Mouse (Mus musculus): ENCODE data around the gene Atoh7. TPM values are rescaled to one million over a fixed set of nuclear protein-coding genes. Genes with fewer than 3 reads are reported as not detected.

Atoh7 gene
- polyA plus RNA-seq, 1 experiment from 2014 or later, result 1.1 TPM

DNA sequence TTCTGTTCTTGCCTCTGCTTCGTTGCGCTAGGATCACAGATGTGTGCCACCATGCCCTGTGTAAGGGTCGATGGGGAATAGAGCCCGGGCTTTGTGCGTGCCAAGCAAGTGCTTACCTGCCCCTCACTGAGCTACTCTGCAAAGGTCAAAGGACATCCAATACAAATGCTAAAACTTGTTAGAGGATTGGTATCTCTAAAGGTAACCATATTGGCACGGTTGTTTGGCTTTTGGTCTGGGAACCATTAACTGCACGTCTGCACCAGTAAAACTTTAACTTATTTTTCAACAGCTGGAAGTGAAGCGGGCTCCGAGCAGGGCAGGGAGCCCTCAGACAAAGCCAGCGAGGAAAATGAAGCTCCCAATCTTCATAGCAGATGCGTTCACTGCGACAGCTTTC, 38.2 kb upstream of the Atoh7 start:
- no peak for ATAC-seq (replicated peaks; ENCODE audit: low FRiP score)
- no peak overlapping the region for H3K4me3 ChIP-seq (ENCODE audit: low read depth, low read length)
- no peak overlapping the region for H3K4me2 ChIP-seq (ENCODE audit: low read depth, low read length, severe bottlenecking)
- H3K27ac ChIP-seq (ENCODE audit: low read depth, low read length), result no peak overlapping the region
- H3K4me1 ChIP-seq (replicated peaks; ENCODE audit: control insufficient read depth, insufficient read depth, low read length), result no peaks in the 10 kb centered on the region
- H3K9me3 ChIP-seq (ENCODE audit: control insufficient read depth, low read length), result no peaks in the 10 kb centered on the region
- H3K27me3 ChIP-seq (ENCODE audit: control insufficient read depth, insufficient read depth, low read length), result no peaks in the 10 kb centered on the region
- H3K9ac ChIP-seq (ENCODE audit: low read length), result no peak overlapping the region
- 78% methylated on average over 12 of the region's 12 CpGs for WGBS
- H3K36me3 ChIP-seq (ENCODE audit: control insufficient read depth, insufficient read depth, low read length), result no peaks in the 10 kb centered on the region
- no peak for DNase-seq (ENCODE audit: low spot score)

DNA sequence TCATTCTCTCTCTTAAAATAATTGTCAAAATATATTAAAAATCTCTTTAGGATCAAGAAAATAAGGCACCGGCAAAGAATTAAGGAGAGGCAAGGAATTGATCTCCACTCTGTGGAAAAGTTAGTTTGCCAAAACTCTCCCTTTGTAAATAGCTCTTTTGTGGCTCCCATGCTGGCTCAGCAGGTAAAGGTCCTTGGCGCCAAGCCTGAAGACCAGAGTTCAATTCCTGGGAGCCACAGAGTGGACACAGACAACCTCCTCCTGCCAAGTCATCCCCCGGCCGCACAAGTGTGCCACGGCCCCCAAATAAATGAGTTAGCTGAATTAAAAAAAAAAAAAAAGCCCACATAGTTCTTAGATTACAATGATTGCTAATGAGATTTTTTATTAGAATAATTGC, 36.8 kb upstream of the Atoh7 start:
- Histone ChIP-seq H3K4me3 (ENCODE audit: low read depth, low read length) (no peak overlapping the region), H3K4me2 (ENCODE audit: low read depth, low read length, severe bottlenecking) (no peak overlapping the region), H3K27me3 (ENCODE audit: control insufficient read depth, insufficient read depth, low read length) (no peaks in the 10 kb centered on the region), H3K9me3 (ENCODE audit: control insufficient read depth, low read length) (no peaks in the 10 kb centered on the region), H3K9ac (ENCODE audit: low read length) (no peak overlapping the region), H3K36me3 (ENCODE audit: control insufficient read depth, insufficient read depth, low read length) (no peaks in the 10 kb centered on the region), H3K27ac (ENCODE audit: low read depth, low read length) (no peak overlapping the region), H3K4me1 (replicated peaks; ENCODE audit: control insufficient read depth, insufficient read depth, low read length) (no peaks in the 10 kb centered on the region)
- ATAC-seq (replicated peaks; ENCODE audit: low FRiP score), result no peak
- DNase-seq (ENCODE audit: low spot score), result no peak
- 95% methylated on average over 5 of the region's 5 CpGs for WGBS

DNA sequence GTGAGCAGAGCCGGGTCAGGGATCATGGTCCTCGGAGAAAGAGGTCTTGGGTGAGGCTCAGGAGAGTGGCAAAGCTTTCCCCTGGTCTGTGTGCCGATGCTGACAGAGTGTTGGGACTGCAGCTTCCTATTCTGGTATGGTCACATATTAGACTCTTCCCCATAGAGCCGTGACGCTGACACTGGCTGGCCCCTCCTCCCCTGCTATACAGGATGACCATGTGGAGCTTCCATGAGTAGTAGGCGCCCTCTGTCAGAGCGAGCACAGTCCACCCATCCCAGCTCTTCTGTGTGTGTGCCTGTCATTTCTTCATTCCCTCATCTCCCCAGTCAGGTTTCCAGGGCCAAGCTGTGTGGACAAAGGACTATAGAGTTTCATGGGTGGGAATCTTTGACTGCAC, 36.1 kb upstream of the Atoh7 start:
- ATAC-seq (replicated peaks; ENCODE audit: low FRiP score), result no peak
- DNase-seq (ENCODE audit: low spot score), result no peak
- Histone ChIP-seq H3K4me1 (replicated peaks; ENCODE audit: control insufficient read depth, insufficient read depth, low read length) (no peaks in the 10 kb centered on the region), H3K9ac (ENCODE audit: low read length) (no peak overlapping the region), H3K4me2 (ENCODE audit: low read depth, low read length, severe bottlenecking) (no peak overlapping the region), H3K4me3 (ENCODE audit: low read depth, low read length) (no peak overlapping the region), H3K27ac (ENCODE audit: low read depth, low read length) (no peak overlapping the region), H3K27me3 (ENCODE audit: control insufficient read depth, insufficient read depth, low read length) (no peaks in the 10 kb centered on the region), H3K9me3 (ENCODE audit: control insufficient read depth, low read length) (no peaks in the 10 kb centered on the region), H3K36me3 (ENCODE audit: control insufficient read depth, insufficient read depth, low read length) (no peaks in the 10 kb centered on the region)
- 82% methylated on average over 7 of the region's 7 CpGs for WGBS

DNA sequence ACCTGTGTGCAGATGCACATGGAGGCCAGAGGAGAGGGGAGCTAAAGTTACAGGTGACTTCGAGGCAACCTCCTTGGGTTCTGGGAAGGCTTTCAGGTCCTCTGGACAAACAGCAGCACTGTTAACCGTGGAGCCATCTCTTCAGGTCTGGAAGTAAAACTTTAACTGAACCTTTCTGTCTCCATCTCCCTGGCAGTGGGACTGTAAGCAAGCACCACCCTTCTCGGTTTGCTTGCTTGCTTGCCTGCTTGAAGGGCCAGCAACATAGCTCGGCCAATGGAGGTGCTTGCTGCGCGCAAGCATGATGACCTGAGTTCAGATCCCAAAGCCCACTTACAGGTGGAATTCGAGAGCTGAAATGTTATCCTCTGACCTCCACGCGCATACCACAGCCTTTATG, 34.9 kb upstream of the Atoh7 start:
- no peaks in the 10 kb centered on the region for H3K4me1 ChIP-seq (replicated peaks; ENCODE audit: control insufficient read depth, insufficient read depth, low read length)
- ATAC-seq (replicated peaks; ENCODE audit: low FRiP score), result no peak
- no peaks in the 10 kb centered on the region for H3K27me3 ChIP-seq (ENCODE audit: control insufficient read depth, insufficient read depth, low read length)
- no peak for DNase-seq (ENCODE audit: low spot score)
- no peaks in the 10 kb centered on the region for H3K9me3 ChIP-seq (ENCODE audit: control insufficient read depth, low read length)
- no peak overlapping the region for H3K27ac ChIP-seq (ENCODE audit: low read depth, low read length)
- no peaks in the 10 kb centered on the region for H3K36me3 ChIP-seq (ENCODE audit: control insufficient read depth, insufficient read depth, low read length)
- no peak overlapping the region for H3K9ac ChIP-seq (ENCODE audit: low read length)
- H3K4me3 ChIP-seq (ENCODE audit: low read depth, low read length), result no peak overlapping the region
- H3K4me2 ChIP-seq (ENCODE audit: low read depth, low read length, severe bottlenecking), result no peak overlapping the region
- 89% methylated on average over 9 of the region's 9 CpGs for WGBS

DNA sequence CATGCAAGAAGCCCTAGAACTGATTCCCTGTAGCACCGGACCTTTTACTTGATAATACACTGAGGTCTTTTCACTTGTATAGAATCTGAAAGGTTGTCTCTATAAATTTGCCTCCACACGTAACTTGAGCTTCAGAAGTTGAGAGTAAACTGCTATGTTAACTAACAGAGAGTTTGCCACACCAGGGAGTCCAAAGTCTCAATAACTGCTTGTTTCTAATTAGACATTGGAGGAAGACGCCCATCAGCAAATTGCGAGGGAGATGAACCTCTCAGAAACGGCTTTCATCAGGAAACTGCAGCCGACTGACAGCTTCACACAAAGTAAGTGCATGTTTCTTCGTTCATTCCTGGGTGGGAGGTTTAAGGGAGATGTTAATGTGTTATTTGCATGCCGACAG, 33.9 kb upstream of the Atoh7 start:
- Histone ChIP-seq H3K4me1 (replicated peaks; ENCODE audit: control insufficient read depth, insufficient read depth, low read length) (no peaks in the 10 kb centered on the region), H3K4me3 (ENCODE audit: low read depth, low read length) (no peak overlapping the region), H3K27me3 (ENCODE audit: control insufficient read depth, insufficient read depth, low read length) (no peaks in the 10 kb centered on the region), H3K27ac (ENCODE audit: low read depth, low read length) (no peak overlapping the region), H3K9me3 (ENCODE audit: control insufficient read depth, low read length) (no peaks in the 10 kb centered on the region), H3K36me3 (ENCODE audit: control insufficient read depth, insufficient read depth, low read length) (no peaks in the 10 kb centered on the region), H3K4me2 (ENCODE audit: low read depth, low read length, severe bottlenecking) (no peak overlapping the region), H3K9ac (ENCODE audit: low read length) (no peak overlapping the region)
- no peak for DNase-seq (ENCODE audit: low spot score)
- no peak for ATAC-seq (replicated peaks; ENCODE audit: low FRiP score)
- 56% methylated on average over 8 of the region's 8 CpGs for WGBS

DNA sequence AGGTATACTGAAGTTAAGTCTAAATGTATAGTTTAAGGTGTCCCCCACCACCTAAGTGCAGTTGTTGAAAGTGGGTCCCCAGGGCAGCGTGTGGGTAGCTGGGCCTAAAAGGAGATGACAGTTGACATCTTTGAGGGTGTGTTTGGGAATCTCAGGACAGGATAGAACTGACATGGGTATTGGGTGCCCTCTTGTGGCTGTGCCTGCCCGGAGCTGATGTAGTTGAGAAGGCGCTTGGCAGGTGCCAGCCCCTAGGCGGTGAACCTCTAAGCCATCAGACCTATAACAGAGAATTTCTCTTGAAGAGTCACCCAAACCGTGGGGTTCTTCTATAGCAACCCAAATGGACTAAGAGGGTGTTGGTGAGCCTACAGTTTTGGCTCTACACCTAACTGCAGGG, 33.5 kb upstream of the Atoh7 start:
- no peaks in the 10 kb centered on the region for H3K36me3 ChIP-seq (ENCODE audit: control insufficient read depth, insufficient read depth, low read length)
- ATAC-seq (replicated peaks; ENCODE audit: low FRiP score) (peak; percentile 79), DNase-seq (ENCODE audit: low spot score) (peak; percentile 87)
- H3K4me2 ChIP-seq (ENCODE audit: low read depth, low read length, severe bottlenecking), result no peak overlapping the region
- no peaks in the 10 kb centered on the region for H3K9me3 ChIP-seq (ENCODE audit: control insufficient read depth, low read length)
- no peaks in the 10 kb centered on the region for H3K27me3 ChIP-seq (ENCODE audit: control insufficient read depth, insufficient read depth, low read length)
- no peaks in the 10 kb centered on the region for H3K4me1 ChIP-seq (replicated peaks; ENCODE audit: control insufficient read depth, insufficient read depth, low read length)
- H3K9ac ChIP-seq (ENCODE audit: low read length), result no peak overlapping the region
- no peak overlapping the region for H3K27ac ChIP-seq (ENCODE audit: low read depth, low read length)
- H3K4me3 ChIP-seq (ENCODE audit: low read depth, low read length), result no peak overlapping the region
- 1% methylated on average over 5 of the region's 5 CpGs for WGBS

DNA sequence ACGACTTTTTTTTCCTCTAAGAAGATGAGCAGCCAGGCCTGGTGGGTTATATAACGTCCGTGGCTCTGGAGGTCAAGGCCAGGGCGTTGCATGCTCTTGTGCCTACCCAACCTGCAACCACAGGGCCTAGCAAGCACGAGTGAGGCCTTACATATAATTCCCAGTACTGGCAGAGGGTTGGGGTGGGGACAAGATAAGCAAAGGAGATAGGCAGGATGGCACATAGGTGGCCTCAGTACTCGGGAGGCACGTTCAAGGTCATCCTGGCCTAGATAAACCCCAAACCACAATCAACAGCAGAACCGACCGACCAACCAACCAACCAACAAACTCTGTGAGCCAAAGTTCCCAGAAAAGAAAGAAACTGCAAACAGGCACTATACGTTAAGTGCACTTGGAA, 13.1 kb upstream of the Atoh7 start:
- no peak overlapping the region for H3K4me3 ChIP-seq (ENCODE audit: low read depth, low read length)
- H3K9ac ChIP-seq (ENCODE audit: low read length), result no peak overlapping the region
- no peak for DNase-seq (ENCODE audit: low spot score)
- H3K4me1 ChIP-seq (replicated peaks; ENCODE audit: control insufficient read depth, insufficient read depth, low read length), result peaks cover 3% of the 10 kb centered on the region; the same call in 1 of the 2 replicates
- no peaks in the 10 kb centered on the region for H3K36me3 ChIP-seq (ENCODE audit: control insufficient read depth, insufficient read depth, low read length)
- no peak overlapping the region for H3K27ac ChIP-seq (ENCODE audit: low read depth, low read length)
- no peaks in the 10 kb centered on the region for H3K9me3 ChIP-seq (ENCODE audit: control insufficient read depth, low read length)
- ATAC-seq (replicated peaks; ENCODE audit: low FRiP score), result no peak
- WGBS, result 91% methylated on average over 10 of the region's 10 CpGs
- H3K4me2 ChIP-seq (ENCODE audit: low read depth, low read length, severe bottlenecking), result no peak overlapping the region
- no peaks in the 10 kb centered on the region for H3K27me3 ChIP-seq (ENCODE audit: control insufficient read depth, insufficient read depth, low read length)

DNA sequence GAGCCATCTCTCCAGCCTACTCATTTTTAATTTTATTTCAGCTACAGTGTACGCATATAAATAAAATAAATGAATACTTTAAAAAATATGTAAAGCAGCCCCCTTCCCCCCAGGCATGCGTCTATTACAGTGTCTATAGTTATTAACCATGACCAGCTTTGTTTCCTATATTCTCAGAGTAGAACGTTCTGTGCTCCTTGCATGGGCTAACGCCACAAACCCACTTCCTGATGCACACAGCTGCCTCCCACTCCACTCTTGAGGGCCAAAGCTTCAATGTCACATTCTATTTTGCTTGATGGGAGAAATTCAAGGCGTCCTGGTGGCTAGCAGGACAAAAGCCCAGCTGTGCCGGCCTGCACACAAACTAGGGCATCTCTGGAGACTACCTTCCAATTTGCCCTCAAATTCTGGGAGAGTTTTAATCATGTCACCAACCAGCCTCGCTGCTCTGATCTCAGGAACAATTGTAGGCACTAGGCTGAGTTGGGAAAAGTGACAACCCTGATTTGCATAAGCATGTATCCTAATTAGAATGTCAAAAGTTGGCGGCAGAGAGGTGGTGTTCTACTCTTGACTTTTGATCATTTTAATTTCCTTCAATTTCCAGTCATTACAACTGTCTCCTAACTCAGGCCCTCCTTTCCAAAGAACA, 10.2 kb upstream of the Atoh7 start:
- H3K9ac ChIP-seq (ENCODE audit: low read length), result no peak overlapping the region; the same call in none of the 2 replicates
- WGBS, result 27% methylated on average over 8 of the region's 8 CpGs
- H3K9me3 ChIP-seq (ENCODE audit: control insufficient read depth, low read length), result no peaks in the 10 kb centered on the region
- ATAC-seq (replicated peaks; ENCODE audit: low FRiP score) (no peak), DNase-seq (ENCODE audit: low spot score) (no peak)
- H3K4me3 ChIP-seq (ENCODE audit: low read depth, low read length), result peak overlapping the region; percentile 18
- no peak overlapping the region for H3K27ac ChIP-seq (ENCODE audit: low read depth, low read length)
- peak overlapping the region; percentile 51 for H3K4me2 ChIP-seq (ENCODE audit: low read depth, low read length, severe bottlenecking)
- H3K36me3 ChIP-seq (ENCODE audit: control insufficient read depth, insufficient read depth, low read length), result no peaks in the 10 kb centered on the region
- H3K27me3 ChIP-seq (ENCODE audit: control insufficient read depth, insufficient read depth, low read length), result no peaks in the 10 kb centered on the region
- H3K4me1 ChIP-seq (replicated peaks; ENCODE audit: control insufficient read depth, insufficient read depth, low read length), result peaks cover 3% of the 10 kb centered on the region; the same call in 1 of the 2 replicates
